Mouse (Mus musculus): Measurements from ENCODE around the gene Cpsf4l.

DNA sequence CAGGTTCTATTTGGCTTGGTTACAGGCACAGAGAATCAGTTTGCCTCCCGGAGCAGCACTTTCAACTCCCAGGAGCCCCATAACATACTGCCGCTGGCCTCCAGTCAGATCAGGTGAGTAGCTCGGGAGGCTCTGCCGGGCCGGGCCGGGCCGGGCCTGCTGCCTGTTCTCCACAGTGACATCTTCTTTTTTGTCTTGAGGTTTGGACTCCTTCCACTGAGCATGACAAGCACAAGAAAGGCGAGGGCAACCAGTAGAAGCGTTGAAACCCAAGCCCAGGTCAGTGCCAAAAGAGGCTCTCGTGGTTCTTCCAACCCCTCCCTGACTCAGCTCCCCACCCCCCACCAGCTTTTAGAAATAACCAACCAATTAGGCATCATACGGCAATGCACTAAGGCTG lies 48.9 kb downstream of the Cpsf4l start:
- TF ChIP-seq POLR2A (IDR thresholded peaks at IDR 0.05; ENCODE audit: control insufficient read depth, extremely low read depth, insufficient read depth, low read length, poor library complexity) (no peak), CTCF (IDR thresholded peaks at IDR 0.05; ENCODE audit: borderline replicate concordance, control insufficient read depth, extremely low read depth, insufficient read depth, low read length, poor library complexity) (no peak)
